Mouse (Mus musculus) myocyte (in vitro differentiated cells): ENCODE measurements at regions not wholly inside any gene's neighbourhood (a gene's known extent, or its start where the extent isn't known, plus 50 kb on each side); places are given as distances from the start of the nearest gene placed in this dataset.

Source experiments
- POLR2A ChIP-seq: IDR thresholded peaks from one replicate; pipeline ENCODE4 v1.6.1; 2011; ENCODE audit warnings: low read depth, mild to moderate bottlenecking, control low read depth, moderate library complexity; ENCODE audit not compliant: insufficient read length
- SRF ChIP-seq: IDR thresholded peaks from one replicate; pipeline ENCODE4 v1.6.1; 2011; ENCODE audit warnings: low read depth; ENCODE audit not compliant: control insufficient read depth, insufficient read length
- TCF12 ChIP-seq: IDR thresholded peaks from one replicate; pipeline ENCODE4 v1.6.1; 2011; ENCODE audit warnings: mild to moderate bottlenecking, control low read depth; ENCODE audit not compliant: poor library complexity, insufficient read depth, severe bottlenecking
- TCF3 ChIP-seq: IDR thresholded peaks from one replicate; pipeline ENCODE4 v1.6.1; 2011; ENCODE audit warnings: low read depth, control low read depth; ENCODE audit not compliant: insufficient read length

DNA sequence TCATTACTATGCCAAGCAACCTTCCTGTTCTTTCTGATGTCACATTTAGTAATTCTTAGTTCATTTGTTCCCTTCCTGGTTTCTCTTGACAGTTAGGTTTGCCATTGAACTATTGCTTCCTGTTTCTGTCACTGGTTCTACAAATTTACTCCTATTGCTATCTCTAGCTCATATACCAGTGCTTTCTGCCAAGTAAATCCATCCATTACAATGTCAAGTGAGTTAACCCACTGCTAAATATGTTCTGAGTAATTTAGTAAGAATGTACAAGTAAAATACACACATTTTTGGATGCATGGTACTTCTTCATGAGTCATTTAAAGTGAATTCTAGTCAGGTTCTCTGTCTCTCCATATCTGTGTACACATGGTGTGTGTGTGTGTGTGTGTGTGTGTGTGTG, 489.5 kb downstream of the Nr2f2 start:
- TF ChIP-seq TCF3, result no peak
- TF ChIP-seq TCF12, result no peak
- TF ChIP-seq POLR2A, result no peak
- no peak for TF ChIP-seq SRF
